Mouse (Mus musculus): Measurements from ENCODE around the gene Tulp1. TPM values are rescaled to one million over a fixed set of nuclear protein-coding genes. Genes with fewer than 3 reads are reported as not detected.
"Not testable (repeated sequence)": the region's sequence is repeated elsewhere in the genome, so short reads cannot be mapped to it uniquely, and the experiment has no call there.

Tulp1 gene
- total RNA-seq (2022) = under 1 TPM in 2 of 4 experiments, not detected in 2; 0.16 to 0.49 TPM

DNA sequence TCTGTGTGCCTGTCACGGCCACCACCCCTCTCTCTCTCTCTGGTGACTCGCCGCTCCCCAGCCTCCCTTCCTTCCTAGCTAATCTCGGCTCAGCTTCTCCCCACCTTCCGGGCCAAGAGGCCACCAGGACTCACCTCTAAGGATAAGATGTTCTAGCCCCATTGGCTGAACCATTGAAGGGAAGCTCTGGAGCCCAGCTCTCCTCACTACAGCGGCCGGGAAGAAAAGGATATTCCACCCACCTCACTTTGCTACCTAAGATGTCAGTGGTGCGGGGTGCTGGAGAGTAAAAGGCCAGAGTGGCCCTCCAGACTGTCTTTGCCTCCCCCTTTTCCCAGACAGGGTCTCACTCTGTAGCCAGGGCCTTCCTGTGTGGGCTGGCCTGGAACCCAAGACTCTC, at the start of gene Tulp1:
TSS of gene Tulp1 (minus strand) at position 101 of the 400 bp plus-strand sequence.
- no peak for DNase-seq

DNA sequence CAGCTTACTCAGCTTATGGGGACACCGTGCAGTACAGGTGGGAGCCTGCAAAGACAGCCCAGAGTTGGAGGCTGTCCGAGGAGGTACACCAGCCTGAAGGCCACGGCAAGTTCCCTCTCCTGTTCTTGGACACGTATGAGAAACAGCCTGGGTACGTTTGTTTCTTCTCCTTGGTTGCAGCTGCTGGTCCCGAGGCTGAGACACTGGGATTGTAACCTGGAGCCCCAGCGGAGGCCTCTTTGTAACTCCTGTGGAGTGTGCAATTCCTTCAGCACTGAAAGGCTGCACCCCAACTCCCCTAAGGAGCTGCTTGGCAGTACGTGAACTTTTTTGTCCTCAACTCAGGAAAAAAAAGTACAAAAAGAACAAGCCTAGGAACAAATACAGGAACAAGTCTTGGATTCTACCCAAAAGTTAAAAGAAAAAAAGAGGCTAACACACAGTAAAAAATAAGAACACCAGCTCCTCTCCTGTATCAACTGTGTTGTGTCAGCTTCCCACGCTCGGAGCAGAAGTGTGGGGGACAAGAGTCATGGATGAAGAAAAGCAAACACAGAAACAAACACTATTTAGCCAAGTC, 46.4 kb upstream of the Tulp1 start:
- no peak for DNase-seq

DNA sequence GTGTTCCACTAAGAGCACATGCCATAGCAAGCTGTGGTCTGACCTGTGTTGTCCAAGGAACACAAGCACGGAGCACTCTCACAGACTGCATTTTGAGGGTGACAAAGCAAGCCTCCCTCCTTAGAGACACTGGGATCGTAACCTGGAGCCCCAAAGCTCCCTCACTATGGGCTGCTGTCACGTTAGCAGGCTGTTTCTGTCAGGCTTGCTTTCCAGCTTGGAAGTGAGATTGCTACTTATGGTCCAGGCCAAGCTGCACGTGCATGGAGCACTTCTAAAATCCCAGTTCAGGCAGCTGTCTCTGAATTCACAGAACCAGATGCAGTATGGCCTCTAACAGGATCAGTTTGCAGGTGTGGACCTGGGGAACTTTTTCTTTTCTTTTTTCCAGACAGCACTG, 45.7 kb upstream of the Tulp1 start:
- no peak for DNase-seq

DNA sequence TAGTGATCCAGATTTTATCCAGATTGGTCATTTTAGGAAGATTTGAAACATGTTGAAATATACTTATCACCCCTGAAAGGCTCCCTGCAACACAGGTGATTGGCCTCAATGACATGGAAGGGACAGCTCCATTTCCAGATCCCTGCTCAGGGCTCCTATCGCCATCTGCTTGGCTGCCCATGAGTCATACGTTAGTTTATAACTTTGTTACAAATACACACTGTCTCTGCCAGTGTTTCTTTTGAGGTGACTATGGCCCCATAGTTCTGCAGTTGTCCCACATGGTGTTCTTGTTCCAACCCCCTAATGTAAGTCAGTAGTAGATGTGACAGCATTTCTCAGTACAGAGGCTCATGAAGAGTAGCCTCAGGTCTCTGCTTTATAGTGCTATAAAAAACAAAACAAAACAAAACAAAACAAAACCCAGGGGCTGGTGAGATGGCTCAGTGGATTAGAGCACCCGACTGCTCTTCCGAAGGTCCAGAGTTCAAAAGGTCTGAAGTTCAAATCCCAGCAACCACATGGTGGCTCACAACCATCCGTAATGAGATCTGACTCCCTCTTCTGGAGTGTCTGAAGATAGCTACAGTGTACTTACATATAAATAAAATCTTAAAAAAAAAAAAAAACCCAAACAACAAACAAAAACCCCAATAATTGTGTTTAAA, 43.4 kb upstream of the Tulp1 start:
- no peak for DNase-seq

DNA sequence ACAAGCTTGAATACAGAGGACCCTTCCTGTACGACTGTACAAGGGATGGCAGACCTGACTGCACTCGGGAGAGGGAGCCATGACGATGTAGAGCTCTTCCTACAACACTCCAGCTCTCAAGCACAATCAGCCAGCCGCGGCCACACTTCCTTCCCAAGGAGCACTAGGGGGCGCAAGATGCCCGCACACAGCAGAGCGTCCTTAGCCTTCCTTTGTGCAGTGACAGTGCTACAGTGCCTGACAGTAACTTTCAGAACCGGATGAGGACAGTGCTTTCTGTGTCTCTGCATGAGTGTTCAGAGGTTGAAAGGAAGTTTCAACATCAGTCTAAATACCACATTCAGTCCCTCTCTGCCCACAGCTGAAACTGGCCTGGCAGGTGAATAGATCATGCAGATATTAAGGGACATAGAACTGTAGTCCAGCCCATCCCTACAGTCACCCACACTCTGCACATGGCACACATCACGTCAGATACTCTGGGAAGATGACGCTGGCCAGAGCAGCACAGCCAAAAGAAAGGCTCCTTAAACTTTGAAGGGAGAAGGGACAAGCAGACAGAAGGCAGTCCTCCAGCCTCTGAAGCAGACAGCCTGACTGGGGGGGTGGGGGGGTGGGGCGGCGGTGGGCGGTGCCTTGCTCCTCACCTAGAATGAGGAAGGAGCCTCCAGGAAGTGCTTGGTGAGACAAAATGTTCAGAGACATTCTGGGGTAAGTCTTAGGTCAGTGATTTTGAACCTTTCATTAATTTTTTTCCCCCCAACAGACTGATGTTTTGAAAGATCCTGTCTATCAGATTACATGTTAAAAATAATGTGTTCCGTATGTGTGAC, 42.6 kb upstream of the Tulp1 start:
- peak; percentile 74 for DNase-seq

DNA sequence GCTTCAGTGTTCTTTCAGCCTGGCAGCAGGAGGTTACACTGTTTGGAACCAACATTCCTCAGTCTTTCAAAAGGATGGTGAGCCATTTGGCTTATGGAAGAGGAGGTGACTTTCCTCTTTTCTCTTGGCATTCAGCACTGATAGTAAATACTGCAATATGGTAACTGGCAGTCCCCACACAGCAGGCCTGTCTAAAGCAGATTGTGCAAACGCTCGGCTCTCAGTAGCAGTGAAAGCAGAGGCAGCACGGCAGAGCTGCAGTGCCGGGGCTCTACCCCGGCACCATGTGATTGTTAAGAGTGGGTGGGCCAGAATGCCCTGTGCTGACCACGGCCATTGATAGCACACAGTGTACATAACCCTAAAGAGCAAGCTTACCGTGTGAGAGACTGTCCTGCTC, 41.4 kb upstream of the Tulp1 start:
- DNase-seq = no peak

DNA sequence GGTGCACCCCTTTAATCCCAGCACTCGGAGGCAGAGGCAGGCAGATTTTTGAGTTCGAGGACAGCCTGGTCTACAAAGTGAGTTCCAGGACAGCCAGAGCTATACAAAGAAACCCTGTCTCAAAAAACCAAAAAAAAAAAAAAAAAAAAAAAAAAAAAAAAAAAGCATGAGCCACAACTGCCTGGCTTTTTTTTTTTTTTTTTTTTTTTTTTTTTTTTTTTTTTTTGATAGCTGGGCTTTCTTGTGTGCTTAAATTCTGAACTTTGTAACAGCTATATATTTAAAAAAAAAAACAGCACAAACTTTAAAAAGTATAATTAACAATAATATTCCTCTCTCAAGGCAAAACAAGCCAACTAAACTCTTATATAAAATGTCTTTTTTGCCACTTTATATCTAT, 39.7 kb upstream of the Tulp1 start:
- not testable (repeated sequence) for DNase-seq

DNA sequence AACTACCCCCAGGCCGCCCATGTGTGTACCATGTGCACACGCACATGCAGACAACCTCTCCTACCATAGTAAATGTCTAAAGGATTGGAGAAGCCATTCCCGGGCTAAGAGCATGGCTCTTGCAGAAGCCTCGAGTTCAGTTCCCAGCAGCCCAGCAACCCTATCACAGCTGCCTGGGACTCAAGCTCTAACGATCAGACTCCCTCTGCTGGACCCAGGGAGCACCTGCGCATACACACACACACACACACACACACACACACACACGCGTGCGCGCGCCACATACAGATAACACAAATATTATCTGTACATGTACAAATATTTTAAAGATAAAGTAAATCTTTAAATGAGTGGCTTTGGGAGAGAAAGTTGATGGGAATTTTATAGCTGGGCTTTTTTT, 39.3 kb upstream of the Tulp1 start:
- no peak for DNase-seq

DNA sequence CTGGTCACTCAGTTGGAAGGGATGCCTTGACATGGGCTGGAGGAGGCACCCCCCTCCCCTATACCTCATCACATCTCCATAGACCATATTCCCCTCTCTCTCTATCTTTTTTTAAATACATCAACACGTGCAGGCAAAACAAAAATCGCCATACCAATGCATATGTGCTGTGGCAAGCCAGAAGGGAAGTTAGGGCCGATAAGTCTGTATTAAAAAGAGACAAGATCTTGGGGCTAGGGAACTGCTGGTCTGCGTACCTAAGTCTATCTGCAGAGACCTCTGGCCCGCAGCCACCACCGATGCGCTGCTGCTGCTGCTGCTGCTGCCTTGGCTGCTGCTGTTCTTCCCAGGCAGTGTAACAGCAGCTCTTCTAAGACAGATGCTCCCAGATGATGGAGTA, 30.0 kb upstream of the Tulp1 start:
- no peak for DNase-seq

DNA sequence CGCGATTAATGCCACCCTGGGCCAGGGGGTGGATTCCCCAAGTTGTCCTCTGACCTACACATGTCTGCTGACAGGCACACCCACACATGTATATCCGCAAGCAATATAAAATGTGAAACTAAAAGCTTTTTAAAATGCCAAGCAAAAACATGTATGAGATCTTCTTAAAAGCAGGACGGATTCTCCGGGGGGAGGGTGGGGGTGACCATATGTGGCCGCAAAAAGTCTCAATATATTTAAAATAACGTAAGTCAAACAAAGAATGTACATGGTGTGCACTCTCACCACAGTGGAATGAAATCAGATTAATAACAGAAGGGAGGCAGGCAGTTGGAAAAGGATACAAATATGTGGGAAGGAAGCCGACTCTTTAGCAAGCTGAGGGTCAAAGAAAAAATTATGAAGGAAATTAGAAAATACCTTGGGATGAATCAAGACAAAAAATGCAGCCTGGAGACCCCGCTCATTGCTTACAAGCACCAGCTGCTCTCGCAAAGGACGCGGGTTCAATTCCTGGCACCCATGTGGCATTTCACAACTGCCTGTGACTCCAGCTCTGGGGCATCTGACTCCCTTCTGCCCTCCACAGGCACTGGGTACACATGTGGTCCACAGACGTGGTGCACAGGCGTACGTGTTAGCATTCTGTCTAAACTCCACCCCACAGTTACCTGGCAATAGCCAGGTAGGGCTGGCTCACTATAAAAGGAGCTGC, 29.2 kb upstream of the Tulp1 start:
- DNase-seq = no peak

DNA sequence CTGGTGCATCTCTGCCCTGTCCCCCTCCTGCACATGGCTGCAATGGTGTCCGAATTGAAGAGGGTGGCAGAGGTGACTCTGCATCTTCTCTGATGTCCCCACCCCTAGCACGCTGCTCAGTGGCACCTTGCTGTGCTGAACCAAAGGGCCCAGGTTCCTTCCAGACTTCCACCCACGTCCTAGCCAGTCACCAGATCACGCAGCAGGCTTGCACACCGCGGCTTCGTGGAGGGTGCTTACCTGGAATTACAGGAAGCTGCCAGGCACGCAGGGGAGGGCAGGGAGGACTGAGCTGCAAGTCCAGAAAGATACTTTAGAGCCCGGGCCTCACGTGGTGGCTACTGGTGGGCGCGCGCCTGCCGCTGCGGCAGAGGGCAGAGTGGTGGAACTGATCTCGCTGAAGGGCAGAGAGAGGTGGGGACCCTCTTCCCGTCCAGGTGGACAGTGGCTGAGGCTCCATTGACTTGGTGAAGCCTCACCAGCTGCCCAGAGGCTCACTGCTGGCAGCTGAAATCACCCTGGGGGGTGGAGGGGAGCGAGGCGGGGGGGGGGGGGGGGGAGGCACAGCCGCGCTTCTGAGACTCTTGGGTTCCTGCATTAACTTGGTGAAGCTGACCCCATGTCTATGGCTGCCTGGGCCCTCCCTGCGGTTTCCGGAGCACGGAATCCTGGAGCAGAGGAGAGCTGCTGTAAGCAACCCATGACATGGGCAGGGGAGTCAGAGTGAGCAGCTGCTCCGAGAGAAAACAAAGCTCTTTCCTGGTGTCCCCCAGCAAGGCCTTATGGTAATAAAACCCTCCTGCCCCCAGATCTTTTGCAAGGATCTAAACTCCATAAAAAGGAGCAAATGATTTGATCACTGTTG, 26.8 kb upstream of the Tulp1 start:
- DNase-seq = no peak

DNA sequence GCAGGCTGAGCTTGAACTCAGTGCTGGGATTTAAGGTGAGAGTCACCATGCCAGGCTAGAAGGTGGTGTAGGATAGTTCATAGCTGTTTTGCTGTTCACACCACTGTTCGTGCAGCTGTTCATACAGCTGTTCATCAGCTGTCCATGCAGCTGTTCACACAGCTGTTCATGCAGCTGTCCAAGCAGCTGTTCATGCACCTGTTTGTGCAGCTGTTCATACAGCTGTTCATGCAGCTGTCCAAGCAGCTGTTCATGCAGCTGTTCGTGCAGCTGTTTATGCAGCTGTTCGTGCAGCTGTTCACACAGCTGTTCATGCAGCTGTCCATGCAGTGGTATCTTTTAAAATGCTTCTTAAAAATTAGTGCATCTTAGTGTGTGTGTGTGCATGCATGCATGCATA, 23.5 kb upstream of the Tulp1 start:
- no peak for DNase-seq

DNA sequence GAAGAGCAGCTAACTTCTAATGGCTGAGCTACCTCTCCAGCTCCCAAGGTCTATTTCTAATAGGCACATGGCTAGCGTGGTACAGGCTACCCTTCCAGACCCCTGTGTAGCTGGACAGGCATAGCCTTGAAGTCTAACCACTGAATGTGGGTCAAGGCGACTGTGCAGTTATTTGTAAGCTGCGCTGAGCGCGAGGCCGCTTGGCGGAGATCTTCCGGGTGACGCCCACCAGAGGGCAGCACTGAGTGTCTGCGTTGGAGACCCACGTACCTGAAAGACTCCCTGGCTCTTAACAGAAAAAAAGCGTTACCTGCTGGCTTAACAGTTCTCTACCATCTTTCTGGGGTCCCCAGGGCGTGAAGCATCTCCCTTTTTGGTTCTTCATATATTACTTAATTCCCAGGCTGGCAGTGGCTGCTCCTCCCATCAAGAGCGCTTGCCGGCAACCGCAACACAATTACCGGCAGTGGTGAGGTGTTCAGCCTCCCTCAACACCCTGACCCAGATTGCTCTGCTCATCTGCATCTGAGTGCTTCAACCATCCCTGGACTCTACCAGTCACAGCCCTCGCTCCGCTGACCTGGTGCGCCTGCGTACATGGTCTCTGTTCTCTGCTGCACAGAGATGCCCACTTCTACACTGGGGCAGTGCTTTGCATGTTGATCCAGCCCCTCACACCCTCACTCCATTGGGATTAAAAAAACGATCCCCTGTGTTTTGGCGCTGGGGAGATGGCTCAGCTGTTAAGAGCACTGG, 21.3 kb upstream of the Tulp1 start:
- peak; percentile 63 for DNase-seq

DNA sequence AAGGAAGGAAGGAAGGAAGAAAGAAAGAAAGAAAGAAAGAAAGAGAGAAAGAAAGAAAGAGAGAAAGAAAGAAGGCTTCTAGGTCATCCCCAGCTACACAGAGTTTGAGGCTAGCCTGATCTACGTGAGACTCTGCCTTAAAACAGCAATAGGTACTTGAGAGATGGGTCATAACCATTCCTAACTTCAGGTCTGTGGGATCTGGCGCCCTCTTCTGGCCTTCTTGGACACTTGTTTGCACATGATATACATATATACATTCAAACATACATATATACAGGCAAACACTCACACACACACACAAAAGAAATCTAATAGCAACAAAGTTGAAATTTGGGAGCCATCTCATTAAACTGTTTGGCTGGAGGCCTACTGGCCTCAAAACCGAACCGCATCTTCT, 19.3 kb upstream of the Tulp1 start:
- no peak for DNase-seq

DNA sequence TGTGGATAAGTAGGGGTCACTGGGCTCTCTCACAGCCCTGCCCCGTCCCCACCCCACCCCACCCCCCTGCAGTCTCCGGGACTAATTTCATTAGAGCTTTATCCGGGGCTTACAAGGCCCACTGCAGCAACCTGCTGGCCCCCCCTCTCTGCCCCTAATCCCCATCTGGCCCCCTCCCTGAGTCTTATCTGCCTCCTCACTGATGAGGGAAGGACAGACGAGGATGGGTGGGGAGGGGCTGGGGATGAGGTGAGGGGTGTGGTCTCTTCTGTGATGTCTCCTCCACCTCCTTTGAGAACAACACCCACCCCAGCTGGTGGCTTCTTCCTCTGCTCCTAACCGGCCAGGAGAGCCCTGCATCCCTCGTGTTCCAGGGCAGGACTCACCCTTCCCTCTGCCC, 15.2 kb upstream of the Tulp1 start:
- DNase-seq = no peak

DNA sequence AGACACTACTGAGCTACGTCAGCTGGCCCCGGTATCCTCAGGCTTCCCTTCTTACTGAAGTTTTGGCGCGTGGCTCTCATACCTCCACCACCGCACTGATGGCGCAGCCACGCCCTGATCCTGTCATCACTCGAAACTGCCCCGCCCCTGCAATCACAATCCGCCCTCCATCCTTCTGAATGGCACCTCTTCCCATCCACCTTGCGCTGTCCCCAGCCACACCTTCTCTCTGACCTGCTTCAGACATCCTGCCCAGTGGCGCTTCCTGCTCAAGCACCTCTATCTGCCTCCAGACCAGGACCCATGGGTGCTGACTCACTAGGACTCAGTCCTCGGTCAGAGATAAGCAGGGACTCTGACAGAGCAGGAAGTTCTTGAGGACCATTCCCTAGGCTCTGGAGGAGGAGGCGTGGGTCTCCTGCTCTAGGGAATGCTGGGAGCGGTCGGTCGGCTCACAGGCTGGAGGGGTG, 10.6 kb upstream of the Tulp1 start:
- no peak for DNase-seq

DNA sequence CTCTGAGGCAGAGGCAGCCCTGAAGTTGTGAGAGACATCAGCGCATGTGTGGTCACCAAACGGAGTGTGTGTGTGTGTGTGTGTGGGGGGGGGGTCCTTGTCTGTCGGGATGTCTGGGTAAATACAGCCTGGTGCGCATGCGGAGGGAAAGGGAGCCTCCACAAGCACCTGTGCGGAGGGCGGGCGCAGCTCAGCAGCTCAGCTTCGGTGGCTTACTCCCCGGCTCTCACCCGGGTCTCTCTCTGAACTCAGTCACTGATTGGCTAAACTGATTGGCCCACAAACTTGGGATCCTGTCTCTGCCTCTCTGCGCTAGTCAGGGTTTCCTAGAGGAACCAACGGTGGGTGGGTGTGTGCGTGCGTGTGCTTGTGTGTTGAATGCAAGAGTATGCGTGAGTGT, 9.5 kb upstream of the Tulp1 start:
- no peak for DNase-seq

DNA sequence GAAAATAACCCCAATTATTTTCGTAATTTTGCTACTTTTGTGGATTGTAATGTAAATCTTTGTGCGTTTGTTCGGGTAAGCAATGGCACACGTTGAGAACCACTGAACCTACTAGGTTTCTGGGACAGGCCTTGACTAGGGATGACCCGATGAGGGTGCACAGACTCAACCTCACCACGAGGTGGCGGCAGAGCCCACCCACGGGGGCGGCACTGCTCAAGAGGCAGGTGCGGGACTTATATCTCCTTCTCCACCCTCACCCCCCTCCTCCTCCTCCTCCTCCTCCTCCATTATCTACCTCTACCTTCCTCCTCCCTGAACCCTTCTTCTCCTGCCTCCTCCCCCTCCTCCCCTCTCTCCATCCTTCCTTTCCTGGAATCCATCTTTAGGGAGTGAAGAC, 8.8 kb upstream of the Tulp1 start:
- no peak for DNase-seq

DNA sequence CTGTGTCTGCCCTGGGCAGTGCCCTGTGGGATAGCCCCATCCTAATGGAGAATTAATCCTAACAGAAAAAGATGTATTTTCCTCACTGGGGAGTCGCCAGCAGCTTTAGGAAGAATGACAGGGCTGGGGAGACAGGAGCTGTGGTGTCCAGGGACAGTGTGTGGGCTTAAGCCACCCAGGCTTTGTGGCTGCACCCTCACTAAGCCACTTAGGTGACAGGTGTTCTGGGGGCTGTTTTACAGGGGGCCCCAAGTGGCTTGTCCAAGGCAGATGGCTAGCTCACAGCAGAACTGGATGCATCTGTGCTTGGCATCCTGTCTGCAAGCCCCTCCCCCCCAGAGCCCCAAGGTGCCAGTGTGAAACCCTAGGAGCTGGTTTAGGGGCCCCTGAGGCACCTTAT, 6.9 kb upstream of the Tulp1 start:
- DNase-seq = no peak

DNA sequence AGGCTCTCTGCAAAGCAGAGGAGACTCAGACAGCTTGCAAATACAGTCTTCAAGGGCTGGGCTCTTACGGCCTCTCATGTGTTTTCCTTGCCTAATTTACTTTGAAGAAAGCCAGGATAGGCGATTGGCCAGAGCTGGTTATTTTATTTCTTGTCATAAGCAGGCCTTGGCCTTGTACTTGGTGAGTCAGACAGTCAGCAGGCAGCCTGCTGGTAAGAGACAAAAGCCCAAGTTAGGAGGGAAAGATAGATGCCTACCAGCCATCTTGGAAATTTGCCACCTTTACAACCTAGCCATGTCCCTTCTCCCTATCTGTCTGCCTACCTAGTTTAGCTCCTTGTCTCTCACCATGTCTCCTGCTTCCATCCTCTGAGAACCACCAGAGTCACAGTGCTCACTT, 6.3 kb upstream of the Tulp1 start:
- DNase-seq = peak; percentile 74

DNA sequence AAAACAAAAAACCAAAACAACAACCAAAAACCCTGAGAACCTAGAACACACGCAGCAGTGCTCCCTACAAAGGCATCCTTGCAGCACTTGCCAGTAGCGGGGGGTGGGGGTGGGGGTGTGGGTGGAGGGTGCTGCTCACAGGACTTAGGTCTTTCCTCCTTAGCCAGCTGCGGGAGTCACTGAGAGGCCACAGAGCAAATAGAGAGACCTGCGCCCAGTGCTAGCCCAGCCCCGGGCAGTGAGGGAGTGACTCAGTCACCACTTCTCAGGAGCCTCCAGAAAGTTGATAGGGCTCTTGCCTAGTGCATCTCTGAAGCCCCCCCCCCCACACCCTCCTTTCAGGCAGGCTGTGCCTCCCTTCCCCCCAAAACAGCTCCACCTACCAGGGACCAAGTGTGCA, 4.0 kb upstream of the Tulp1 start:
- no peak for DNase-seq

Measured in adrenal gland, adult 8-10 months (tissue).